Mouse (Mus musculus): ENCODE measurements around the gene Pdhb.
"Not testable (repeated sequence)": the region's sequence is repeated elsewhere in the genome, so short reads cannot be mapped to it uniquely, and the experiment has no call there.

Pdhb gene

GRCm38 (mm10) chr14:8139724-8140710 is 32.8 kb downstream of the Pdhb start:
- DNase-seq (ENCODE audit: low spot score in 2 of 2): no peak

GRCm38 (mm10) chr14:8135130-8135529 is 37.7 kb downstream of the Pdhb start:
- no peak for DNase-seq (ENCODE audit: low spot score in 2 of 2)

- DNase-seq (ENCODE audit: low spot score in 2 of 2): no peak
Measured at GRCm38 (mm10) chr14:8134234-8134633, 38.6 kb downstream of the Pdhb start.

- no peak for DNase-seq (ENCODE audit: low spot score in 2 of 2)
Measured at GRCm38 (mm10) chr14:8132789-8133188, 40.0 kb downstream of the Pdhb start.

- no peak for DNase-seq (ENCODE audit: low spot score in 2 of 2)
Measured at GRCm38 (mm10) chr14:8127971-8128370, 44.9 kb downstream of the Pdhb start.

- DNase-seq (ENCODE audit: low spot score in 2 of 2): no peak
Measured at GRCm38 (mm10) chr14:8124046-8124881, 48.6 kb downstream of the Pdhb start.

GRCm38 (mm10) chr14:8123611-8124010 is 49.2 kb downstream of the Pdhb start:
- not testable (repeated sequence) for DNase-seq (ENCODE audit: low spot score in 2 of 2)

GRCm38 (mm10) chr14:8123141-8123540 is 49.7 kb downstream of the Pdhb start:
- DNase-seq (ENCODE audit: low spot score in 2 of 2): no peak

- DNase-seq (ENCODE audit: low spot score in 2 of 2): no peak
Measured at GRCm38 (mm10) chr14:8119904-8120303, 52.9 kb downstream of the Pdhb start.

- DNase-seq (ENCODE audit: low spot score in 2 of 2): no peak
Measured at GRCm38 (mm10) chr14:8119454-8119853, 53.4 kb downstream of the Pdhb start.

- DNase-seq (ENCODE audit: low spot score in 2 of 2): no peak
Measured at GRCm38 (mm10) chr14:8117371-8117770, 55.5 kb downstream of the Pdhb start.
